Mouse (Mus musculus) erythroblast, embryonic 14.5 days (primary cell): Measurements from ENCODE around the gene Mob3a. TPM values are rescaled to one million over a fixed set of nuclear protein-coding genes. Genes with fewer than 3 reads are reported as not detected.

Experiments
- H3K27me3 ChIP-seq: 2 replicates; pipeline ENCODE4 v1.6.1; 2012; ENCODE audit warnings: inconsistent platforms; ENCODE audit not compliant: control insufficient read depth
- H3K36me3 ChIP-seq: 2 replicates; pipeline ENCODE4 v1.6.1; 2012; ENCODE audit warnings: mild to moderate bottlenecking, inconsistent platforms; ENCODE audit not compliant: control insufficient read depth
- H3K4me1 ChIP-seq: 2 replicates; pipeline ENCODE4 v1.6.1; 2012; ENCODE audit warnings: inconsistent platforms; ENCODE audit not compliant: control insufficient read depth
- H3K4me3 ChIP-seq: replicated peaks from 2 replicates; pipeline ENCODE3; 2012; ENCODE audit warnings: moderate library complexity, mild to moderate bottlenecking, inconsistent platforms
- H3K9me3 ChIP-seq: 2 replicates; pipeline ENCODE4 v1.6.1; 2012; ENCODE audit warnings: low read length, inconsistent platforms, mixed read lengths; ENCODE audit not compliant: control insufficient read depth
- GATA1 ChIP-seq: IDR thresholded peaks from 2 replicates; pipeline ENCODE4 v1.6.1; 2012; ENCODE audit warnings: low read length, inconsistent platforms, mixed read lengths
- TAL1 ChIP-seq: IDR thresholded peaks from 3 replicates; pipeline ENCODE4 v1.6.1; 2012; ENCODE audit warnings: low read length, inconsistent platforms, mixed read lengths
- polyA plus RNA-seq: library from polyadenylated mRNA; stranded (reverse); fragments of >175 nt; gene quantifications from 2 replicates; pipeline ENCODE4 v1.2.3, GENCODE M21; 2012

Gene Mob3a
- polyA plus RNA-seq, 1 experiment = 2.1 TPM

DNA sequence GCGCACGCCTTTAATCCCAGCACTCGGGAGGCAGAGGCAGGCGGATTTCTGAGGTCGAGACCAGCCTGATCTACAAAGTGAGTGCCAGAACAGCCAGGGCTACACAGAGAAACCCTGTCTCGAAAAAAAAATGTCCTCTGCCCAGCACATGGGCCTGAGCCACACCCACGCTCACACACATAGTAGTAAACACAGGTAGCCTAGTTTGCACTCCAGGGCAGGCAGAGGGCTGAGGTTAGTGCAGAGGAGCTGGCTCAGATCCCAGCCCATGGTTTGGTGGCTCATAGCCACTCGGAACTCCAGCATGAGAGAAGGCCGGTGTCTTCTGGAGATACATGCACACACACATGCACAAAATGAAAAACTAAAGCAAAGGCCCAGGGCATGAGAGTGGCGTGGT is 54.8 kb downstream of the Mob3a start:
- TF ChIP-seq TAL1 (no peak), GATA1 (no peak)
- H3K36me3 ChIP-seq = peaks cover 41% of the 10 kb centered on the region

GRCm38 (mm10) chr10:80635345-80635744 is 66.4 kb downstream of the Mob3a start:
- peaks cover 87% of the 10 kb centered on the region for H3K36me3 ChIP-seq
- H3K9me3 ChIP-seq = no peaks in the 10 kb centered on the region
- H3K4me1 ChIP-seq = peaks cover 8% of the 10 kb centered on the region
- H3K27me3 ChIP-seq = no peaks in the 10 kb centered on the region
- no peak for TF ChIP-seq TAL1
- no peak for TF ChIP-seq GATA1
- no peak overlapping the region for H3K4me3 ChIP-seq

More for the DNA sequence above, 54.8 kb downstream of the Mob3a start:
- Histone ChIP-seq H3K4me1 (peaks cover 17% of the 10 kb centered on the region), H3K4me3 (no peak overlapping the region), H3K9me3 (no peaks in the 10 kb centered on the region), H3K27me3 (no peaks in the 10 kb centered on the region)

Other genes with a start within 250 kb of the Mob3a start
- gene Onecut3, start 207.1 kb downstream of the Mob3a start, polyA plus RNA-seq = not detected in 2 replicates
- 0.01 and 0.03 TPM in 2 replicates for gene Atp8b3, start 162.9 kb downstream of the Mob3a start, polyA plus RNA-seq
- 14.5 and 15.5 TPM in 2 replicates for gene Rexo1, start 140.4 kb downstream of the Mob3a start, polyA plus RNA-seq
- 19.9 and 21.2 TPM in 2 replicates for gene Klf16, start 124.7 kb downstream of the Mob3a start, polyA plus RNA-seq
- gene Abhd17a, start 111.6 kb downstream of the Mob3a start, polyA plus RNA-seq = 103 and 117 TPM in 2 replicates
- gene Scamp4, start 99.1 kb downstream of the Mob3a start, polyA plus RNA-seq = 6.8 and 7.3 TPM in 2 replicates
- gene Adat3, start 99.1 kb downstream of the Mob3a start, polyA plus RNA-seq = 4.1 and 6.2 TPM in 2 replicates
- gene Gm49322, start 96.0 kb downstream of the Mob3a start, polyA plus RNA-seq = 0.07 and 0.12 TPM in 2 replicates
- 33.9 and 36.6 TPM in 2 replicates for gene Csnk1g2, start 79.1 kb downstream of the Mob3a start, polyA plus RNA-seq
- gene Btbd2, start 44.9 kb downstream of the Mob3a start, polyA plus RNA-seq = 2.6 and 3.2 TPM in 2 replicates
- 49.1 and 53.2 TPM in 2 replicates for gene Mknk2, start 23.9 kb downstream of the Mob3a start, polyA plus RNA-seq
- 1.2 and 3.9 TPM in 2 replicates for gene Izumo4, start 207 bp upstream of the Mob3a start, polyA plus RNA-seq
- gene Ap3d1, start 40.3 kb upstream of the Mob3a start, polyA plus RNA-seq = 2.5 and 2.6 TPM in 2 replicates
- gene Dot1l, start 53.2 kb upstream of the Mob3a start, polyA plus RNA-seq = 8.8 and 9.8 TPM in 2 replicates
- 68.4 and 69.3 TPM in 2 replicates for gene Sf3a2, start 96.2 kb upstream of the Mob3a start, polyA plus RNA-seq
- gene Plekhj1, start 96.6 kb upstream of the Mob3a start, polyA plus RNA-seq = 32.7 and 39.3 TPM in 2 replicates
- gene Amh, start 103.3 kb upstream of the Mob3a start, polyA plus RNA-seq = 0.33 and 0.43 TPM in 2 replicates
- gene Jsrp1, start 111.5 kb upstream of the Mob3a start, polyA plus RNA-seq = not detected in 2 replicates
- gene Oaz1, start 124.7 kb upstream of the Mob3a start, polyA plus RNA-seq = 1,446 and 1,486 TPM in 2 replicates
- not detected in 2 replicates for gene Lingo3, start 142.1 kb upstream of the Mob3a start, polyA plus RNA-seq
- 17.4 and 20.7 TPM in 2 replicates for gene Lsm7, start 153.2 kb upstream of the Mob3a start, polyA plus RNA-seq
- 56.0 and 60.5 TPM in 2 replicates for gene Sppl2b, start 153.3 kb upstream of the Mob3a start, polyA plus RNA-seq
- gene Tmprss9, start 169.9 kb upstream of the Mob3a start, polyA plus RNA-seq = 0.02 and 0.03 TPM in 2 replicates
- 29.2 and 32.1 TPM in 2 replicates for gene Timm13, start 199.0 kb upstream of the Mob3a start, polyA plus RNA-seq
- gene Lmnb2, start 216.3 kb upstream of the Mob3a start, polyA plus RNA-seq = 1.1 and 1.3 TPM in 2 replicates
- gene Gadd45b, start 228.1 kb upstream of the Mob3a start, polyA plus RNA-seq = 0.15 and 0.16 TPM in 2 replicates